Mouse (Mus musculus) left cerebral cortex, postnatal 10 days (tissue): Measurements from ENCODE around the gene Nfya. TPM values are rescaled to one million over a fixed set of nuclear protein-coding genes. Genes with fewer than 3 reads are reported as not detected.
"Not testable (repeated sequence)": the region's sequence is repeated elsewhere in the genome, so short reads cannot be mapped to it uniquely, and the experiment has no call there.

Experiments used
- DNase-seq, 2 experiments: peaks; one replicate each; pipeline ENCODE4 v3.0.0; 2021 to 2022; ENCODE audit warnings: low spot score in 2 of 2, mixed read lengths in 1 of 2; ENCODE audit errors: extremely low spot score in 1 of 2
- intact Hi-C: fragments of 180-260 bp; cut with DNase I; formaldehyde crosslinking; loops from one replicate; pipeline ENCODE4 v1.15.1; 2025
- total RNA-seq, 2 experiments: library from RNA; stranded (reverse); gene quantifications; 2 replicates each; pipeline ENCODE4 v1.2.3; 2021

Gene Nfya
- total RNA-seq, 2 experiments from 2014 or later = 33.3 to 34.3 TPM

DNA sequence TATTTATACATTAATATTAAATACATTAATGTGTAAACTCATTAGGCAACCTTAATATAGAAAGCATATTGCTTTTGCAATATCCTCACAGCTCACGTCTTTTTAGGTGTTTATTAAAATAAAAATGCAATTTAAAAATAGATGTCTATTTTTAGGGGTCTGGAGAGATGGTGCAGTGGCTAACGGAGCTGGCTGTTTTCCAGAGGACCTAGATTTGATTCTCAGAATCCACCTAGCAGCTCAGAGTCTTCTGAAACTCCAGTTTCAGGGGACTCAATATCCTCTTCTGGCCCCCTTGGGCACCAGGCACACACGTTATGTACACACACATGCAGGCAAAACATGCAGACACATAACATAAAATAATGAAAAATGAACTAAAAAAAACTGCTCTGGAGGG is 47.4 kb downstream of the Nfya start:
- intact Hi-C loops = no loop called here
- no peak for DNase-seq

- DNase-seq = no peak
- intact Hi-C loops = no loop called here
These were observed 49.2 kb downstream of the Nfya start for GRCm38 (mm10) chr17:48360462-48360861.

GRCm38 (mm10) chr17:48359616-48360015 is 50.1 kb downstream of the Nfya start, which contains the start of gene Treml1:
Gene Treml1 (plus strand): TSS chr17:48359916.
- intact Hi-C loops = no loop called here
- no peak for DNase-seq

GRCm38 (mm10) chr17:48357892-48358291 is 51.8 kb downstream of the Nfya start:
- intact Hi-C loops = no loop called here
- DNase-seq = no peak

DNA sequence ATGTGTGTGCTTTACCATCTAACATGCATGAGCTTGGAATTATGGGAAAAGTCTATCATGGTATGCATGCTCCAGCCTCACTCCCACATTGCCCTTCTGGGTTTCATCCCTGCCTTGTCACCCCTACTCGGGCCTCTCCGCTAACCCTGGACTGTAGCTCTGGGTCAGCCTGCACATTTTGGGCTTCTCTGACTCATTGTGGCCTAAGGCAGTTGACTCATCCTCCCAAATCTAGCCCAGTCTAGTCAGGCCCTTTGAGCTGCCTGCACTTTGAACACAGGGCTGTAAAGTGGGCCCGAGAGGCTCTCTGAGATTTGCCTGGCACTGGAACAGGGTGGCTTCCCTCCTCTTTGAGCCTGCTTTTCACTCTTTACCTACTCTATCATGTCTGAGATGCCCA is 53.9 kb downstream of the Nfya start:
- intact Hi-C loops = no loop called here
- no peak for DNase-seq

DNA sequence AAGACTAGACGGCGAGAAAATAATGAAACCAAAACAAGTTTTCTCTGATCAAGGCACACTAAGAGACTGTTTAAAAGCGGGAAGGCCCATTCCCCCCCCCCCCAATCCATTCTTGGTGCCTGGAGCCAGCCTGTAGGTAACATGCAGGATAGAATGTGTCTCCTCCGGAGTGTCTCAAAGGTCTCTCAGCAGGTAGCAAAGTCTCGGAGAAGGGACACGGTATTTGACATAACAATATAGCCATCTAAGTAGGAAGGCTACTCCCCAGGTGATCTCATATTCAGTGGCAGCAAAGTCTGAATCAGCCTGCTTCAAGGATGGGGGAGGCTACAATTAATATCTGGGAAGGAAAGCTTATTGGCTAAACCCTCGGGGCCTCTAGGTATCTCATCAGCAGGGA is 56.7 kb downstream of the Nfya start:
- DNase-seq, intact Hi-C loops: not testable (repeated sequence)

DNA sequence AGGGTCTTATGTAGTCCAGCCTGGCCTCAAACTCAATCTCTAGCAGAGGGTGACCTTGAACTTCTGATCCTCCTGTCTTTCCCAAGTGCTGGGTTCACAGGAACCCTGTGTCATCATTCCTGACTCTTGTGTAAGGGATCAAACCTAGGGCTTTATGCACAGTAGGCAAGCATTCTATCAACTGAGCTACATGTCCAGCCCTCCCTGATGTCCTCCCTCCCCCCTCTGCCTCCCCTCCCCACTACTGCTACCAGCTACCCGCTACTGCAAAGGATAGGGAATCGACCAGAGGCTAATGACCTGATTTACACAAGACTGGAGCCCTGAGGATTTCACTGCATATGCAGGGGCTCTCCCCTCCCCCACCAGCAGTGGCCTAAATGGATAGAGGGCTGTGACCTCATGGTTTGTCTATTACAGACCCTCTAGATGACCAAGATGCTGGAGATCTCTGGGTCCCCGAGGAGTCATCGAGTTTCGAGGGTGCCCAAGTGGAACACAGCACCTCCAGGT is 59.0 kb downstream of the Nfya start:
- intact Hi-C loops = no loop called here
- DNase-seq = no peak

DNA sequence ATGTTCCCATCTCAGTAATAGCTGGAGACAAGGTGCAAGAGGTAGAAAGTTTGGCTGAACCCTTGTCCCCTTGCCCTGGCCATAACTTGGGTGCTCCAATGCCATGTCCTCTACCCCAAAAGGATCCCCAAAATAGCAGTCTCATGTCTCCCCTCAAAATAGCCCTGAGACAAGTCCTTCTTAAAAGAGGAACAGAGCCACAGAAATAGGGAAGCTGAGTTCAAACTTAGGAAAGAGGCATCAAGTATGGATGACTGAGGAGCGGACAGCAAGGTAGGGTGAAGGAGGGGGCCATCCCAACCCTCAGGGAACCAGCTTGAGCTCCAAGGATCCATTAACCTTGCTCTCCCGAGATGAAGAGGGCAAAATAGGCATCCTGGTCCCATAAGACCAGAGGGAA is 62.4 kb downstream of the Nfya start:
- DNase-seq = no peak
- intact Hi-C loops = no loop called here

DNA sequence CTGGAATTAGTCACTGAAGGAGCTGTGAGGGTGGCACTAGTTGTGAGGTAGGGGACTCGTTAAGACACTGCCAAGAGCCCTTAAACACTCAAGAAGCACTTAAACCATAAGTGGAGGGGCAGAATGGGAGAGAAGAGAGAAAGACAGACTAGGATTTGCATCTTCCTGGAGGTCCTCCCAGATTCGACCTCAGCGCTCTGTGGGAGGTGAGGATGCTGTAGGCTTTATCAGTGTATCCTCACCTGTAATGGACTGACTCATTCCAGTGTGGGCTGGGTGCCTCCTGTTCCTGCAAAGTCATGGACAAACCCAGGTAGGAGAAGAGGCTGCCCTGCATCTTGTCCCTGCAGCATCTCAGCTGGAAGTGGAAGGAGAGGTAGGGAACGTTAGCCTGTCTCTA is 62.9 kb downstream of the Nfya start:
- DNase-seq = no peak
- intact Hi-C loops = no loop called here

DNA sequence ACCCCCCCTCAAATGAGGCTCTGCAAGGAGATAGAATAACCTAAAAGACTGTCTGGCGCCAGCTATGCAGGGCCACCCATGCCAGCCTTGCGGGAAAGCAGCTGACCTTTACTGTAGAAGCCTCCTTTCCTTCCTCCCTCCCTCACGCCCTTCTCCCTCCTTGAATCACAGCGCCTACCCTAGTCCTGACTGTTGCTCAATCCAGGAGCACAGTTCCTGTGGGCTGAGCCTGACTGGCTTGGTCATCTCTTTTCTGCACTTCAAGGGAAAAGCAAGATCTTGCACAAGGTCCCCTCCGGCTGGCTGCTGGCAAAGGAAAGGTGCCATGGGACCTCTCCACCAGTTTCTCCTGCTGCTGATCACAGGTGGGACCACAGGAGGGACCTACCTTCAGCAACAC is 63.5 kb downstream of the Nfya start, which contains the start of gene Trem2:
Trem2 (plus strand) TSS at position 171 of the 400 bp plus-strand sequence.
- DNase-seq = no peak

GRCm38 (mm10) chr17:48345824-48346223 is 63.9 kb downstream of the Nfya start:
- no peak for DNase-seq
- intact Hi-C loops = no loop called here

More for the DNA sequence above, 63.5 kb downstream of the Nfya start, which contains the start of gene Trem2:
- intact Hi-C loops = no loop called here

GRCm38 (mm10) chr17:48343065-48343464 is 66.6 kb downstream of the Nfya start:
- intact Hi-C loops = no loop called here
- DNase-seq = no peak

GRCm38 (mm10) chr17:48341947-48342346 is 67.8 kb downstream of the Nfya start:
- intact Hi-C loops = no loop called here
- no peak for DNase-seq

DNA sequence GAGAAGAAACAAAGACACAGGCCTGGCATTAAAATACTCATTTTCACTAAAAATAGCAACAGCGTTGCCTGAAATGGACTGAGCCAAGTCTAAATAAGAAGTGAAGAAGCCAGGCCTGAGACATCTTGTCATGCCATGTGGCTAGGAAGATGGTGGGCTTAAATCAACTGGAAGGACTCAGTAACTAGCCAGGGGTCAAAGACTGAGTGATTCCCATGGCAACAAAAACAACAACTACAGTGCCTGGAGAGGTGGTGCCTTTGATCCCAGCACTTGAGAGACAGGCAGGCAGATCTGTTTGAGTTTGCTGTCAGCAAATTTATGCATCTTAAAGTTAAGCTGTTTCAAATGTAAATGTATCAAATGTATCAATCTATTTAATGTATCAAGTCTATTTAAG is 69.4 kb downstream of the Nfya start:
- intact Hi-C loops = no loop called here
- DNase-seq = no peak

Other genes with a start within 250 kb of the Nfya start
- gene A530064D06Rik, start 242.6 kb downstream of the Nfya start, total RNA-seq = not detected
- not detected for gene Trem1, start 177.1 kb downstream of the Nfya start, total RNA-seq
- gene Trem3, start 162.1 kb downstream of the Nfya start, total RNA-seq = 1 to 10 TPM in 1 of 2 experiments, under 1 TPM in 1; 0.85 to 1.2 TPM
- not detected for gene Treml4, start 145.6 kb downstream of the Nfya start, total RNA-seq
- gene Treml2, start 110.4 kb downstream of the Nfya start, total RNA-seq = under 1 TPM; 0.36 to 0.51 TPM
- not detected for gene B430306N03Rik, start 93.8 kb downstream of the Nfya start, total RNA-seq
- gene Trem2, start 63.5 kb downstream of the Nfya start, total RNA-seq = 1 to 10 TPM; 6.4 to 6.9 TPM
- under 1 TPM; 0.45 to 0.99 TPM for gene Treml1, start 50.0 kb downstream of the Nfya start, total RNA-seq
- 10 to 100 TPM; 10.7 to 10.9 TPM for gene Oard1, start 108 bp upstream of the Nfya start, total RNA-seq
- under 1 TPM; 0.24 TPM for gene Apobec2, start 23.0 kb upstream of the Nfya start, total RNA-seq
- gene Tspo2, start 41.6 kb upstream of the Nfya start, total RNA-seq = not detected
- gene Unc5cl, start 45.0 kb upstream of the Nfya start, total RNA-seq = under 1 TPM; 0.15 to 0.26 TPM